Mouse (Mus musculus) ES-Bruce4 (cell line): Measurements from ENCODE around the gene Matk.

Experiments
- CTCF ChIP-seq: IDR thresholded peaks from one replicate; pipeline ENCODE4 v1.8.1; 2011; ENCODE audit warnings: low read depth, low read length
- POLR2A ChIP-seq: IDR thresholded peaks from one replicate; pipeline ENCODE4 v1.8.1; 2011; ENCODE audit warnings: low read length; ENCODE audit not compliant: insufficient read depth

DNA sequence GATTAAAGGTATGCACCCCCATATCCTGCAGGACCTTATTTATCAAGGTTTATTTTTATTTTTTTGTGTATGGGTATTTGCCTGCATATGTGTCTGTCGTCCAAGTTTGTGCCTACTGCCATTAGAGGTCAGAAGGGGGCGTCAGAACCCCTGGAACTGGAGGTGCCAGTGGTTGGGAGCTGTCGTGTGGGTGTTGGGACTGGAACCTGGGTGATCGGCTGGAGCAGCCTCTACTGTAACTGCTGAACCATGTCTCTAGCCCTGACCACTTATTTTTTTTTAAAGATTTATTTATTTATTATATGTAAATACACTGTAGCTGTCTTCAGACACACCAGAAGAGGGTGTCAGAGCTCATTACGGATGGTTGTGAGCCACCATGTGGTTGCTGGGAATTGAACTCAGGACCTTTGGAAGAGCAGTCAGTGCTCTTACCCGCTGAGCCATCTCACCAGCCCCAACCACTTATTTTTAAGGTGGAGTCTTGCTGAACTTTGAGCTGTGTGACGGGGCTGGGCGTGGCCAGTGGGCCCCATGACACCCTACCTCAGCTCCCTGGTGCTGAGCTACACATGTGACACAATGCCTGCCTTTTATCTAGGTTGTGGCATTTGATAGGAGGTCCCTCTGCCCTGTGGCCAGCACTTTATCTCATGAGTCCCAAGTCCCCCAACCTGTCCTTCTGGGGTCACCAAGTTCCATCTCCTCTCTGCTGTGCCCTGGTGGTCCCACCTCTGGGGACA lies 49.6 kb upstream of the Matk start:
- no peak for TF ChIP-seq POLR2A
- TF ChIP-seq CTCF = peak; percentile 47
